ENCODE assay signal across 26 mouse cellular contexts in genomic region chr1:93217530-93217929, GRCm38 (mm10). TPM values are rescaled to one million over a fixed set of nuclear protein-coding genes. Genes with fewer than 3 reads are reported as not detected.
A peak's percentile ranks its signal among the peaks of the same experiment; 100 is the strongest.
DNase-seq lines count a peak whose midpoint lies in the region; ATAC-seq and TF ChIP-seq lines count a peak whose summit lies in the region.
"Had no signal": no experiment of that assay in that cellular context is flagged by ENCODE, and none has a peak within 500 bp of the region (broad histone marks: within the 10 kb centered on the region; RNA-seq: fewer than 3 reads in every experiment).

No protein-coding gene starts in this region.

- H3K36me3 ChIP-seq in heart, postnatal 0 days (replicated peaks; ENCODE audit: control insufficient read depth, insufficient read depth, low read length): no peaks in the 10 kb centered on the region
- no peaks in the 10 kb centered on the region for H3K36me3 ChIP-seq in heart, embryonic 11.5 days (ENCODE audit: control insufficient read depth, insufficient read depth, low read length)
- no peaks in the 10 kb centered on the region for H3K36me3 ChIP-seq in lung, embryonic 15.5 days
- H3K36me3 ChIP-seq in limb, embryonic 13.5 days: no peaks in the 10 kb centered on the region
- H3K36me3 ChIP-seq: heart, embryonic 10.5 days; liver, embryonic 13.5 days; stomach, embryonic 15.5 days had no signal

- no peak overlapping the region for H3K4me3 ChIP-seq in heart, postnatal 0 days (ENCODE audit: low read depth, low read length)
- H3K4me3 ChIP-seq in heart, embryonic 11.5 days (ENCODE audit: low read depth, low read length): no peak overlapping the region
- no peak overlapping the region for H3K4me3 ChIP-seq in lung, embryonic 15.5 days
- no peak overlapping the region for H3K4me3 ChIP-seq in limb, embryonic 13.5 days
- H3K4me3 ChIP-seq in layer of hippocampus, adult 2 months: no peak overlapping the region
- H3K4me3 ChIP-seq: forebrain, embryonic 13.5 days; heart, embryonic 10.5 days; liver, embryonic 13.5 days; stomach, embryonic 15.5 days had no signal

- H3K27ac ChIP-seq in heart, postnatal 0 days (ENCODE audit: low read depth): peak overlapping the region; percentile 89
- no peak overlapping the region for H3K27ac ChIP-seq in heart, embryonic 11.5 days (ENCODE audit: low read depth, low read length)
- no peak overlapping the region for H3K27ac ChIP-seq in lung, embryonic 15.5 days
- peak overlapping the region; percentile 72 for H3K27ac ChIP-seq in limb, embryonic 13.5 days
- no peak overlapping the region for H3K27ac ChIP-seq in layer of hippocampus, adult 2 months
- H3K27ac ChIP-seq: forebrain, embryonic 13.5 days; heart, embryonic 10.5 days; hindbrain, postnatal 0 days; kidney, postnatal 0 days; liver, embryonic 13.5 days; stomach, embryonic 15.5 days had no signal

- H3K27me3 ChIP-seq in heart, postnatal 0 days (ENCODE audit: control insufficient read depth, insufficient read depth, low read length): no peaks in the 10 kb centered on the region
- peaks cover 7% of the 10 kb centered on the region; the same call in 1 of the 2 replicates for H3K27me3 ChIP-seq in heart, embryonic 11.5 days (ENCODE audit: control insufficient read depth, insufficient read depth, low read length)
- no peaks in the 10 kb centered on the region for H3K27me3 ChIP-seq in lung, embryonic 15.5 days
- H3K27me3 ChIP-seq in limb, embryonic 13.5 days: no peaks in the 10 kb centered on the region
- H3K27me3 ChIP-seq: forebrain, embryonic 13.5 days; liver, embryonic 13.5 days; stomach, embryonic 15.5 days had no signal

- WGBS in heart, postnatal 0 days: 30% methylated on average over 7 of the region's 7 CpGs
- 57% methylated on average over 7 of the region's 7 CpGs for WGBS in heart, embryonic 11.5 days (ENCODE audit: insufficient replicate concordance)
- WGBS in lung, embryonic 15.5 days: 59% methylated on average over 7 of the region's 7 CpGs
- WGBS in limb, embryonic 13.5 days: 39% methylated on average over 7 of the region's 7 CpGs

- H3K9ac ChIP-seq in heart, postnatal 0 days (replicated peaks; ENCODE audit: low read depth, low read length): peak overlapping the region; percentile 40; the same call in 1 of the 2 replicates
- H3K9ac ChIP-seq in heart, embryonic 11.5 days (ENCODE audit: low read depth, low read length): no peak overlapping the region
- H3K9ac ChIP-seq in lung, embryonic 15.5 days: no peak overlapping the region
- H3K9ac ChIP-seq in limb, embryonic 13.5 days: no peak overlapping the region
- H3K9ac ChIP-seq: forebrain, embryonic 13.5 days; liver, embryonic 13.5 days; stomach, embryonic 15.5 days had no signal

- peaks cover 26% of the 10 kb centered on the region for H3K4me1 ChIP-seq in heart, postnatal 0 days (ENCODE audit: control insufficient read depth, insufficient read depth)
- H3K4me1 ChIP-seq in heart, embryonic 11.5 days (ENCODE audit: control insufficient read depth, insufficient read depth, low read length): peaks cover 5% of the 10 kb centered on the region; the same call in 1 of the 2 replicates
- peaks cover 18% of the 10 kb centered on the region for H3K4me1 ChIP-seq in lung, embryonic 15.5 days
- H3K4me1 ChIP-seq in limb, embryonic 13.5 days: peaks cover 85% of the 10 kb centered on the region
- H3K4me1 ChIP-seq: liver, embryonic 13.5 days; stomach, embryonic 15.5 days had no signal

- ATAC-seq in heart, postnatal 0 days (ENCODE audit: insufficient read depth, low read depth): peak; percentile 59
- no peak for ATAC-seq in heart, embryonic 11.5 days (replicated peaks; ENCODE audit: insufficient number of reproducible peaks, low FRiP score, low TSS enrichment)
- ATAC-seq in lung, embryonic 15.5 days (ENCODE audit: borderline replicate concordance, extremely low read depth, low FRiP score, low TSS enrichment): 0 out of 2 replicates have a peak, but pooled peaks have one; percentile 12
- no peak for ATAC-seq in limb, embryonic 13.5 days (ENCODE audit: low FRiP score, low read depth)
- ATAC-seq: forebrain, embryonic 13.5 days; hindbrain, postnatal 0 days; intestine, postnatal 0 days had no signal

- TF ChIP-seq CTCF in heart, postnatal 0 days (IDR thresholded peaks at IDR 0.05; ENCODE audit: low read depth): 0 out of 2 replicates have a peak, but pooled peaks have one; percentile 18
- no peak for TF ChIP-seq CTCF in layer of hippocampus, adult 2 months (conservative IDR thresholded peaks at IDR 0.05)

- no peak for TF ChIP-seq EP300 in heart, postnatal 0 days (IDR thresholded peaks at IDR 0.05; ENCODE audit: low read depth)

- H3K4me2 ChIP-seq in heart, postnatal 0 days (ENCODE audit: low read depth, low read length): 0 out of 2 replicates have a peak overlapping the region, but pooled peaks have one; percentile 16
- no peak overlapping the region for H3K4me2 ChIP-seq in heart, embryonic 11.5 days
- H3K4me2 ChIP-seq in lung, embryonic 15.5 days: no peak overlapping the region
- H3K4me2 ChIP-seq in limb, embryonic 13.5 days (replicated peaks): no peak overlapping the region
- H3K4me2 ChIP-seq: forebrain, embryonic 13.5 days; liver, embryonic 13.5 days; stomach, embryonic 15.5 days had no signal

- no peaks in the 10 kb centered on the region for H3K9me3 ChIP-seq in heart, postnatal 0 days (replicated peaks; ENCODE audit: control insufficient read depth, low read length)
- no peaks in the 10 kb centered on the region for H3K9me3 ChIP-seq in heart, embryonic 11.5 days (replicated peaks; ENCODE audit: control insufficient read depth, low read length)
- no peaks in the 10 kb centered on the region for H3K9me3 ChIP-seq in lung, embryonic 15.5 days
- no peaks in the 10 kb centered on the region for H3K9me3 ChIP-seq in limb, embryonic 13.5 days
- H3K9me3 ChIP-seq: forebrain, embryonic 13.5 days; heart, embryonic 10.5 days; liver, embryonic 13.5 days; stomach, embryonic 15.5 days had no signal

- DNase-seq in heart, postnatal 0 days (ENCODE audit: low spot score): peak; percentile 16
- no peak for DNase-seq in lung, postnatal 25 days (ENCODE audit: low spot score)
- peak; percentile 33 for DNase-seq in ZHBTc4 (ENCODE audit: low read depth, low spot score)
- no peak for DNase-seq in layer of hippocampus, adult 2 months (ENCODE audit: low spot score in 2 of 2)
- DNase-seq: adrenal gland, adult 2 months; B cell, adult 2 months; cerebellum, adult 8-10 months; gastrocnemius, postnatal 14 days; layer of hippocampus, postnatal 36 days; liver, embryonic 13.5 days; lung, postnatal 10 days; right cerebral cortex, postnatal 25 days had no signal

RNA-seq across cellular contexts. Expression of gene Sned1, which starts 18.1 kb away (rescaled TPM):
- total RNA-seq in heart, postnatal 0 days (2014; rRNA removed; ENCODE audit: low replicate concordance): 7.1 and 43.7 TPM in 2 replicates
- 3.0 and 3.9 TPM in 2 replicates for polyA plus RNA-seq in heart, postnatal 0 days (2015; fragmentation: Nextera tagmentation; extraction: Ambion mirVana)
- 3.0 and 3.4 TPM in 2 replicates for polyA plus RNA-seq in heart, embryonic 11.5 days (2014; fragmentation: Nextera tagmentation; extraction: Ambion mirVana)
- 19.6 and 23.2 TPM in 2 replicates for polyA plus RNA-seq in lung, embryonic 15.5 days (2015; fragmentation: Nextera tagmentation; extraction: Ambion mirVana)
- 32.1 and 47.5 TPM in 2 replicates for polyA plus RNA-seq in limb, embryonic 13.5 days (2015; fragmentation: Nextera tagmentation; extraction: Ambion mirVana)
- total RNA-seq in layer of hippocampus, adult 2 months (2021): 1 to 10 TPM; 4.7 to 7.7 TPM
- total RNA-seq: megakaryocyte-erythroid progenitor cell, adult 5-6 weeks had no signal

RNA-seq across cellular contexts. Expression of gene Crocc2, which starts 49.0 kb away (rescaled TPM):
- 0.08 TPM in 2 replicates for total RNA-seq in heart, postnatal 0 days (2014; rRNA removed; ENCODE audit: low replicate concordance)
- 0.34 and 0.48 TPM in 2 replicates for polyA plus RNA-seq in heart, postnatal 0 days (2015; fragmentation: Nextera tagmentation; extraction: Ambion mirVana)
- 0.10 and 0.24 TPM in 2 replicates for polyA plus RNA-seq in heart, embryonic 11.5 days (2014; fragmentation: Nextera tagmentation; extraction: Ambion mirVana)
- polyA plus RNA-seq in lung, embryonic 15.5 days (2015; fragmentation: Nextera tagmentation; extraction: Ambion mirVana): 3.2 and 3.7 TPM in 2 replicates
- polyA plus RNA-seq in limb, embryonic 13.5 days (2015; fragmentation: Nextera tagmentation; extraction: Ambion mirVana): 0.31 and 0.32 TPM in 2 replicates
- under 1 TPM; 0.22 to 0.36 TPM for total RNA-seq in layer of hippocampus, adult 2 months (2021)
- total RNA-seq: adrenal gland, adult 2 months; gastrocnemius, postnatal 14 days; megakaryocyte-erythroid progenitor cell, adult 5-6 weeks; neutrophil, adult 5-6 weeks had no signal
- polyA plus RNA-seq: liver, embryonic 13.5 days had no signal

RNA-seq across cellular contexts. Expression of gene 2310007B03Rik, which starts 56.8 kb away (rescaled TPM):
- 0.76 TPM in 1 of 2 replicates, not detected in the other for total RNA-seq in heart, postnatal 0 days (2014; rRNA removed; ENCODE audit: low replicate concordance)
- polyA plus RNA-seq in heart, postnatal 0 days (2015; fragmentation: Nextera tagmentation; extraction: Ambion mirVana): 0.07 and 0.29 TPM in 2 replicates
- 0.11 TPM in 1 of 2 replicates, not detected in the other for polyA plus RNA-seq in heart, embryonic 11.5 days (2014; fragmentation: Nextera tagmentation; extraction: Ambion mirVana)
- 14.1 and 16.7 TPM in 2 replicates for polyA plus RNA-seq in lung, embryonic 15.5 days (2015; fragmentation: Nextera tagmentation; extraction: Ambion mirVana)
- polyA plus RNA-seq in limb, embryonic 13.5 days (2015; fragmentation: Nextera tagmentation; extraction: Ambion mirVana): 0.94 and 1.1 TPM in 2 replicates
- not detected for total RNA-seq in layer of hippocampus, adult 2 months (2021)
- total RNA-seq: adrenal gland, adult 2 months; gastrocnemius, postnatal 14 days; layer of hippocampus, adult 18-20 months; layer of hippocampus, postnatal 36 days; left cerebral cortex, postnatal 14 days; megakaryocyte-erythroid progenitor cell, adult 5-6 weeks had no signal
- polyA plus RNA-seq: adrenal gland, adult 2 months; spleen, adult 2 months had no signal

Comparison
In these comparisons a context has a peak if more than half of its experiments do, and no peak if none do; other contexts are left out.
1. ATAC-seq: peak in heart, postnatal 0 days (single experiment) and lung, embryonic 15.5 days (single experiment); none in heart, embryonic 11.5 days (single experiment) and limb, embryonic 13.5 days (single experiment).
2. H3K27ac ChIP-seq: peak in heart, postnatal 0 days (single experiment) and limb, embryonic 13.5 days (single experiment); none in heart, embryonic 11.5 days (single experiment), lung, embryonic 15.5 days (single experiment) and layer of hippocampus, adult 2 months (single experiment).
3. DNase-seq: peak in heart, postnatal 0 days (single experiment) and ZHBTc4 (single experiment); none in lung, postnatal 25 days (single experiment) and layer of hippocampus, adult 2 months (0 of 2).